Mouse (Mus musculus): ENCODE measurements at regions not wholly inside any gene's neighbourhood (a gene's known extent, or its start where the extent isn't known, plus 50 kb on each side); places are given as distances from the start of the nearest gene placed in this dataset.

GRCm38 (mm10) chr3:61670874-61671273, 305.1 kb upstream of the B430305J03Rik start:
- H3K9me3 ChIP-seq (replicated peaks; ENCODE audit: low read length): peaks cover 9% of the 10 kb centered on the region
- DNase-seq (ENCODE audit: extremely low read depth): no peak
- no peak overlapping the region for H3K4me3 ChIP-seq (replicated peaks in 1 of 3; ENCODE audit: low read depth in 2 of 3, low read length in 2 of 3, poor library complexity in 1 of 3)
- H3K27me3 ChIP-seq (replicated peaks): no peaks in the 10 kb centered on the region
- H3K4me1 ChIP-seq (ENCODE audit: control insufficient read depth in 1 of 2, insufficient read depth in 2 of 2): no peaks in the 10 kb centered on the region
- in situ Hi-C loops (cut with MboI; ENCODE audit: low pct_ligation_motif_present, low pct_unique_long_range_greater_than_20kb, low sequenced_read_pairs): no loop called here
- dilution Hi-C loops (cut with MboI; ENCODE audit: extremely low pct_ligation_motif_present, extremely low pct_unique_long_range_greater_than_20kb, low sequenced_read_pairs): no loop called here
- no peak overlapping the region for H3K27ac ChIP-seq (ENCODE audit: insufficient read depth, low read depth)
- H3K9ac ChIP-seq (ENCODE audit: insufficient read depth, low read depth): no peak overlapping the region
- H3K36me3 ChIP-seq (replicated peaks in 1 of 2; ENCODE audit: control insufficient read depth in 1 of 2, insufficient read depth in 1 of 2, low read length in 1 of 2): no peaks in the 10 kb centered on the region
- H3K4me2 ChIP-seq (ENCODE audit: insufficient read depth, low read depth, poor library complexity, severe bottlenecking): no peak overlapping the region
- TF ChIP-seq TBP (conservative IDR thresholded peaks at IDR 0.05; ENCODE audit: low read depth, low read length) (no peak), MYC (IDR thresholded peaks at IDR 0.05; ENCODE audit: low read depth, low read length) (no peak), TCF12 (IDR thresholded peaks at IDR 0.05; ENCODE audit: low read depth, low read length) (no peak), ZC3H11A (IDR thresholded peaks at IDR 0.05; ENCODE audit: low read depth, low read length) (no peak), PAX5 (IDR thresholded peaks at IDR 0.05; ENCODE audit: low read length) (no peak), MEF2A (IDR thresholded peaks at IDR 0.05; ENCODE audit: borderline replicate concordance, low read depth, low read length) (no peak), RAD21 (IDR thresholded peaks at IDR 0.05; ENCODE audit: low read depth, low read length) (no peak), SMC3 (IDR thresholded peaks at IDR 0.05; ENCODE audit: low read depth, low read length) (no peak), POLR2A (IDR thresholded peaks at IDR 0.05; ENCODE audit: low read depth, low read length) (no peak), POLR2AphosphoS2 (IDR thresholded peaks at IDR 0.05; ENCODE audit: low read depth, low read length) (no peak), MAFK (IDR thresholded peaks at IDR 0.05; ENCODE audit: insufficient replicate concordance, low read length) (no peak), NRF1 (IDR thresholded peaks at IDR 0.05; ENCODE audit: low read depth, low read length) (no peak), GABPA (IDR thresholded peaks at IDR 0.05; ENCODE audit: insufficient replicate concordance, low read depth, low read length) (no peak), SIN3A (IDR thresholded peaks at IDR 0.05; ENCODE audit: low read length) (no peak), MXI1 (IDR thresholded peaks at IDR 0.05; ENCODE audit: low read depth, low read length) (no peak), ETS1 (conservative IDR thresholded peaks at IDR 0.05; ENCODE audit: low read depth, low read length) (no peak), JUN (IDR thresholded peaks at IDR 0.05; ENCODE audit: insufficient read depth, low read depth, low read length) (no peak), E2F4 (IDR thresholded peaks at IDR 0.05; ENCODE audit: insufficient replicate concordance, low read depth, low read length) (no peak), ELF1 (IDR thresholded peaks at IDR 0.05; ENCODE audit: low read depth, low read length) (no peak)
- H3K79me2 ChIP-seq (replicated peaks; ENCODE audit: control insufficient read depth, extremely low read depth, insufficient read depth, poor library complexity, severe bottlenecking): no peaks in the 10 kb centered on the region

- Histone ChIP-seq H3K27ac (ENCODE audit: insufficient read depth, low read depth) (no peak overlapping the region), H3K9me3 (replicated peaks; ENCODE audit: low read length) (peaks cover 13% of the 10 kb centered on the region), H3K36me3 (replicated peaks in 1 of 2; ENCODE audit: control insufficient read depth in 1 of 2, insufficient read depth in 1 of 2, low read length in 1 of 2) (no peaks in the 10 kb centered on the region), H3K4me2 (ENCODE audit: insufficient read depth, low read depth, poor library complexity, severe bottlenecking) (no peak overlapping the region), H3K4me3 (replicated peaks in 1 of 3; ENCODE audit: low read depth in 2 of 3, low read length in 2 of 3, poor library complexity in 1 of 3) (no peak overlapping the region), H3K4me1 (ENCODE audit: control insufficient read depth in 1 of 2, insufficient read depth in 2 of 2) (no peaks in the 10 kb centered on the region), H3K79me2 (replicated peaks; ENCODE audit: control insufficient read depth, extremely low read depth, insufficient read depth, poor library complexity, severe bottlenecking) (no peaks in the 10 kb centered on the region), H3K9ac (ENCODE audit: insufficient read depth, low read depth) (no peak overlapping the region), H3K27me3 (replicated peaks) (no peaks in the 10 kb centered on the region)
- DNase-seq (ENCODE audit: extremely low read depth): no peak
- in situ Hi-C loops (cut with MboI; ENCODE audit: low pct_ligation_motif_present, low pct_unique_long_range_greater_than_20kb, low sequenced_read_pairs): no loop called here
- dilution Hi-C loops (cut with MboI; ENCODE audit: extremely low pct_ligation_motif_present, extremely low pct_unique_long_range_greater_than_20kb, low sequenced_read_pairs): no loop called here
- TF ChIP-seq USF1 (IDR thresholded peaks at IDR 0.05; ENCODE audit: low read depth, low read length) (no peak), JUN (IDR thresholded peaks at IDR 0.05; ENCODE audit: insufficient read depth, low read depth, low read length) (no peak), POLR2A (IDR thresholded peaks at IDR 0.05; ENCODE audit: low read depth, low read length) (no peak)
Measured at GRCm38 (mm10) chr3:61656143-61656542, 290.4 kb upstream of the B430305J03Rik start.
